In the genomic region with DNA sequence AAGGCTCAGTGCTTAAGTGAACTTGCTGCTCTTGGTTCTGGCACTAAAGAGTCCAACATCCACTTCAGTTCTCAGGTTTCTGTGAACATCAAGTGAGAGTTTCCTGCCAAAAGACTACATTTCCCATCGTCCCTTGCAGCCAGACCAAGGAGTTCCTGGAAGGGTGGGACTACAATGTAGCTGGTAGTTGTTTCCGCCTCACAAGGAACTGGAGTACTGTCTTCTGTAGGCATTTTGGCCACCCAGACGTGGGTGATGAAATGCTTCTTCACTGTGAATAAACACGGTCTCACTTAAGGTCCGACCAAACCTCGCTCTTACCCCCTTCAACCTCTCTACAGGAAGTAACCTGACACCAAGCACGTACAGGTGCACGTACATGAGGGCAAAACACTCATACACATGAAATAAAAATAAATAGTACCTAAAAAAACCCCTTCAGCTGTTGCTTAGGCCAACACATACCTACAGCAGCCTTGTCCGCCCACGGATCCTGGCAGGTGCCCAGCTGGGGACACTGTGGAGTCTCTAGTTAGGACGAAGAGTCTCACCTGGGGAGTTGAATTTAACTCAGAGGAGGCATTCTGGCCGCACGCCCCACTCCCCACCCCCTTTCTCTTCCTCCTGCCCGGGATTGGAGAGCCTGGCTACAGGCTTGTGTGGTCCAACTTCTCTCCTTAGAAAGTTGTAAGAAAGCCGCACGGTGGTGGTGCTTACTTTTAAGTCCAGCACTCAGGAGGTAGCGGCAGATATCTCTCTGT, we compare ENCODE assay signal across 8 mouse cellular contexts. TPM values are rescaled to one million over a fixed set of nuclear protein-coding genes. Genes with fewer than 3 reads are reported as not detected.
A peak's percentile ranks its signal among the peaks of the same experiment; 100 is the strongest.
DNase-seq lines count a peak whose midpoint lies in the region; ATAC-seq and TF ChIP-seq lines count a peak whose summit lies in the region.

No protein-coding gene starts in this region.

- peaks cover 2 to 12% of the 10 kb centered on the region in 2 experiments; a peak in 3 of 4 replicates for H3K4me1 ChIP-seq in MEL (ENCODE audit: control insufficient read depth in 1 of 2, insufficient read depth in 2 of 2, low read length in 2 of 2)
- peaks cover 3% of the 10 kb centered on the region; the same call in 1 of the 2 replicates for H3K4me1 ChIP-seq in forebrain, embryonic 15.5 days
- H3K4me1 ChIP-seq in lung, embryonic 15.5 days: peaks cover 7% of the 10 kb centered on the region; the same call in 1 of the 2 replicates

- H3K9me3 ChIP-seq in MEL (replicated peaks; ENCODE audit: insufficient read depth, low read length): no peaks in the 10 kb centered on the region
- H3K9me3 ChIP-seq in forebrain, embryonic 15.5 days: no peaks in the 10 kb centered on the region
- no peaks in the 10 kb centered on the region for H3K9me3 ChIP-seq in lung, embryonic 15.5 days

- ATAC-seq in forebrain, embryonic 15.5 days (replicated peaks): peak; percentile 88
- peak; percentile 81 to 85 for ATAC-seq in hematopoietic stem cell, adult 5-6 weeks (replicated peaks in 1 of 2; ENCODE audit: insufficient read depth in 1 of 2, low FRiP score in 2 of 2, low TSS enrichment in 1 of 2, low read depth in 1 of 2, poor library complexity in 2 of 2, severe bottlenecking in 2 of 2)
- peak; percentile 78; the same call in 1 of the 2 replicates for ATAC-seq in lung, embryonic 15.5 days (ENCODE audit: borderline replicate concordance, extremely low read depth, low FRiP score, low TSS enrichment)
- peak; percentile 87 for ATAC-seq in neutrophil, adult 5-6 weeks (ENCODE audit: extremely low read depth, insufficient number of reproducible peaks, low FRiP score, poor library complexity, severe bottlenecking)

- peak overlapping the region; percentile 76 to 91 for H3K4me3 ChIP-seq in MEL (ENCODE audit: control insufficient read depth in 1 of 2, insufficient read depth in 1 of 2, low read depth in 2 of 2, low read length in 2 of 2)
- peak overlapping the region; percentile 49 for H3K4me3 ChIP-seq in forebrain, embryonic 15.5 days
- H3K4me3 ChIP-seq in lung, embryonic 15.5 days: peak overlapping the region; percentile 46

- 18% methylated on average over 17 of the region's 17 CpGs for WGBS in forebrain, embryonic 15.5 days
- WGBS in lung, embryonic 15.5 days: 14% methylated on average over 17 of the region's 17 CpGs

- H3K27me3 ChIP-seq in MEL (ENCODE audit: control insufficient read depth in 1 of 2, insufficient read depth in 2 of 2, low read length in 2 of 2): no peaks in the 10 kb centered on the region
- no peaks in the 10 kb centered on the region for H3K27me3 ChIP-seq in forebrain, embryonic 15.5 days
- no peaks in the 10 kb centered on the region for H3K27me3 ChIP-seq in lung, embryonic 15.5 days

- peak; percentile 34 to 86; a peak in 2 of 4 replicates for TF ChIP-seq POLR2A in MEL (IDR thresholded peaks at IDR 0.05; ENCODE audit: control insufficient read depth in 1 of 2, insufficient read depth in 1 of 2, low read depth in 1 of 2, low read length in 2 of 2, poor library complexity in 1 of 2)

- no peak for TF ChIP-seq EP300 in MEL (IDR thresholded peaks at IDR 0.05; ENCODE audit: low read depth in 1 of 2, low read length in 2 of 2)

- DNase-seq in MEL (ENCODE audit: low read depth, low spot score): peak; percentile 87
- peak; percentile 75 to 93 for DNase-seq in cerebellum, adult 18-20 months
- peak; percentile 58 to 69 for DNase-seq in layer of hippocampus, adult 8-10 months (ENCODE audit: low spot score in 2 of 2)
- peak; percentile 80 for DNase-seq in testis, postnatal 14 days (ENCODE audit: low spot score)

- peaks cover 0 to 3% of the 10 kb centered on the region in 2 experiments; a peak in 1 of 4 replicates for H3K36me3 ChIP-seq in MEL (ENCODE audit: control insufficient read depth in 1 of 2, insufficient read depth in 2 of 2, low read length in 2 of 2)
- H3K36me3 ChIP-seq in forebrain, embryonic 15.5 days: no peaks in the 10 kb centered on the region
- H3K36me3 ChIP-seq in lung, embryonic 15.5 days: no peaks in the 10 kb centered on the region

- peak overlapping the region; percentile 75 for H3K4me2 ChIP-seq in forebrain, embryonic 15.5 days (replicated peaks)
- H3K4me2 ChIP-seq in lung, embryonic 15.5 days: peak overlapping the region; percentile 69

- peak overlapping the region; percentile 36 for H3K27ac ChIP-seq in MEL (ENCODE audit: control insufficient read depth, low read depth, low read length)
- H3K27ac ChIP-seq in forebrain, embryonic 15.5 days (replicated peaks): peak overlapping the region; percentile 51; the same call in 1 of the 2 replicates
- peak overlapping the region; percentile 76 for H3K27ac ChIP-seq in lung, embryonic 15.5 days

- H3K79me2 ChIP-seq in MEL (ENCODE audit: control insufficient read depth, insufficient read depth, low read length, poor library complexity): no peaks in the 10 kb centered on the region; the same call in 1 of the 2 replicates

- H3K9ac ChIP-seq in MEL (ENCODE audit: control insufficient read depth, low read depth, low read length, poor library complexity, severe bottlenecking): peak overlapping the region; percentile 78
- H3K9ac ChIP-seq in forebrain, embryonic 15.5 days (replicated peaks): peak overlapping the region; percentile 56
- H3K9ac ChIP-seq in lung, embryonic 15.5 days: peak overlapping the region; percentile 29

- no peak for TF ChIP-seq CTCF in MEL (IDR thresholded peaks at IDR 0.05 in 2 of 3, conservative IDR thresholded peaks at IDR 0.05 in 1 of 3; ENCODE audit: control insufficient read depth in 1 of 3, insufficient read depth in 1 of 3, low read depth in 2 of 3, low read length in 3 of 3, poor library complexity in 1 of 3, severe bottlenecking in 1 of 3)

- no peak for TF ChIP-seq RAD21 in MEL (IDR thresholded peaks at IDR 0.05; ENCODE audit: low read depth, low read length)

TF ChIP-seq in MEL, 35 proteins besides CTCF, POLR2A, EP300 and RAD21:
- TF ChIP-seq MYC (IDR thresholded peaks at IDR 0.05; ENCODE audit: low read depth, low read length): peak; percentile 81
- no peak for TF ChIP-seq TAL1 (IDR thresholded peaks at IDR 0.05; ENCODE audit: low read length)
- TF ChIP-seq POLR2AphosphoS2 (IDR thresholded peaks at IDR 0.05; ENCODE audit: low read length): peak; percentile 77
- TF ChIP-seq KAT2A (conservative IDR thresholded peaks at IDR 0.05; ENCODE audit: low read depth, low read length): peak; percentile 69
- TF ChIP-seq ETS1 (IDR thresholded peaks at IDR 0.05; ENCODE audit: low read depth, low read length): 0 out of 2 replicates have a peak, but pooled peaks have one; percentile 12
- TF ChIP-seq ZMIZ1 (IDR thresholded peaks at IDR 0.05; ENCODE audit: low read depth, low read length): peak; percentile 70; the same call in 1 of the 2 replicates
- 0 out of 2 replicates have a peak, but pooled peaks have one; percentile 25 for TF ChIP-seq TCF12 (IDR thresholded peaks at IDR 0.05; ENCODE audit: low read depth, low read length)
- TF ChIP-seq SMC3 (IDR thresholded peaks at IDR 0.05; ENCODE audit: low read depth, low read length): no peak
- 0 out of 2 replicates have a peak, but pooled peaks have one; percentile 40 for TF ChIP-seq ZNF384 (IDR thresholded peaks at IDR 0.05; ENCODE audit: low read depth, low read length)
- peak; percentile 86 for TF ChIP-seq NELFE (IDR thresholded peaks at IDR 0.05; ENCODE audit: low read depth, low read length)
- no peak for TF ChIP-seq MAZ (IDR thresholded peaks at IDR 0.05; ENCODE audit: low read depth, low read length)
- peak; percentile 60; the same call in 1 of the 2 replicates for TF ChIP-seq TBP (IDR thresholded peaks at IDR 0.05; ENCODE audit: low read depth, low read length)
- no peak for TF ChIP-seq MAFK (IDR thresholded peaks at IDR 0.05; ENCODE audit: borderline replicate concordance, low read depth, low read length)
- TF ChIP-seq MAX (IDR thresholded peaks at IDR 0.05; ENCODE audit: low read length): peak; percentile 80
- TF ChIP-seq MXI1 (IDR thresholded peaks at IDR 0.05; ENCODE audit: low read depth, low read length): peak; percentile 92
- TF ChIP-seq USF2 (IDR thresholded peaks at IDR 0.05; ENCODE audit: borderline replicate concordance in 1 of 2, insufficient read depth in 1 of 2, low read depth in 1 of 2, low read length in 2 of 2): no peak
- peak; percentile 86 for TF ChIP-seq SIN3A (IDR thresholded peaks at IDR 0.05; ENCODE audit: low read length)
- peak; percentile 90 for TF ChIP-seq ELF1 (IDR thresholded peaks at IDR 0.05; ENCODE audit: low read depth, low read length)
- TF ChIP-seq HCFC1 (IDR thresholded peaks at IDR 0.05; ENCODE audit: low read depth, low read length): peak; percentile 86

RNA-seq across cellular contexts. Expression of gene Sar1b, which starts 41.9 kb away (rescaled TPM):
- 99.0 and 104 TPM in 2 replicates for total RNA-seq in MEL (2012; rRNA removed)
- 100 to 1,000 TPM in 1 of 2 experiments, not detected in 1; 124 TPM for polyA plus RNA-seq in MEL (2012; ENCODE audit: insufficient read depth in 1 of 2, insufficient read length in 2 of 2, low read depth in 1 of 2, low replicate concordance in 2 of 2, missing spikeins in 1 of 2)
- 145 and 151 TPM in 2 replicates for polyA plus RNA-seq in forebrain, embryonic 15.5 days (2015; fragmentation: Nextera tagmentation; extraction: Ambion mirVana)
- total RNA-seq in hematopoietic stem cell, adult 5-6 weeks (2017): 35.1 and 50.3 TPM in 2 replicates
- 10 to 100 TPM; 67.5 to 74.9 (median 70.7) TPM for total RNA-seq in layer of hippocampus, adult 8-10 months (2022)
- 104 and 120 TPM in 2 replicates for polyA plus RNA-seq in lung, embryonic 15.5 days (2015; fragmentation: Nextera tagmentation; extraction: Ambion mirVana)
- total RNA-seq in neutrophil, adult 5-6 weeks (2017): 20.6 and 26.4 TPM in 2 replicates

RNA-seq across cellular contexts. Expression of gene Sec24a, which starts 42.0 kb away (rescaled TPM):
- total RNA-seq in MEL (2012; rRNA removed): 5.3 TPM in 2 replicates
- 10 to 100 TPM; 14.1 to 38.2 TPM for polyA plus RNA-seq in MEL (2012; ENCODE audit: insufficient read depth in 1 of 2, insufficient read length in 2 of 2, low read depth in 1 of 2, low replicate concordance in 2 of 2, missing spikeins in 1 of 2)
- 10.7 and 10.9 TPM in 2 replicates for polyA plus RNA-seq in forebrain, embryonic 15.5 days (2015; fragmentation: Nextera tagmentation; extraction: Ambion mirVana)
- 7.1 and 8.4 TPM in 2 replicates for total RNA-seq in hematopoietic stem cell, adult 5-6 weeks (2017)
- 10 to 100 TPM; 19.4 to 23.8 (median 20.5) TPM for total RNA-seq in layer of hippocampus, adult 8-10 months (2022)
- 10.6 and 12.6 TPM in 2 replicates for polyA plus RNA-seq in lung, embryonic 15.5 days (2015; fragmentation: Nextera tagmentation; extraction: Ambion mirVana)
- total RNA-seq in neutrophil, adult 5-6 weeks (2017): 9.9 and 10.7 TPM in 2 replicates

RNA-seq across cellular contexts. Expression of gene Jade2, which starts 52.1 kb away (rescaled TPM):
- total RNA-seq in MEL (2012; rRNA removed): 4.5 and 5.4 TPM in 2 replicates
- polyA plus RNA-seq in MEL (2012; ENCODE audit: insufficient read depth in 1 of 2, insufficient read length in 2 of 2, low read depth in 1 of 2, low replicate concordance in 2 of 2, missing spikeins in 1 of 2): 10 to 100 TPM in 1 of 2 experiments, not detected in 1; 13.0 TPM
- 0.45 and 0.47 TPM in 2 replicates for polyA plus RNA-seq in forebrain, embryonic 15.5 days (2015; fragmentation: Nextera tagmentation; extraction: Ambion mirVana)
- 16.3 and 17.0 TPM in 2 replicates for total RNA-seq in hematopoietic stem cell, adult 5-6 weeks (2017)
- 10 to 100 TPM; 50.6 to 54.2 (median 52.0) TPM for total RNA-seq in layer of hippocampus, adult 8-10 months (2022)
- 2.3 and 2.4 TPM in 2 replicates for polyA plus RNA-seq in lung, embryonic 15.5 days (2015; fragmentation: Nextera tagmentation; extraction: Ambion mirVana)
- total RNA-seq in neutrophil, adult 5-6 weeks (2017): 35.1 and 36.9 TPM in 2 replicates

Comparison
In these comparisons a context has a peak if more than half of its experiments do, and no peak if none do; other contexts are left out.
1. Peak in every context shown above with its lines: DNase-seq, ATAC-seq, H3K4me3 ChIP-seq and H3K27ac ChIP-seq.